Comparison of ENCODE assay signal across 7 mouse cellular contexts in the genomic region with DNA sequence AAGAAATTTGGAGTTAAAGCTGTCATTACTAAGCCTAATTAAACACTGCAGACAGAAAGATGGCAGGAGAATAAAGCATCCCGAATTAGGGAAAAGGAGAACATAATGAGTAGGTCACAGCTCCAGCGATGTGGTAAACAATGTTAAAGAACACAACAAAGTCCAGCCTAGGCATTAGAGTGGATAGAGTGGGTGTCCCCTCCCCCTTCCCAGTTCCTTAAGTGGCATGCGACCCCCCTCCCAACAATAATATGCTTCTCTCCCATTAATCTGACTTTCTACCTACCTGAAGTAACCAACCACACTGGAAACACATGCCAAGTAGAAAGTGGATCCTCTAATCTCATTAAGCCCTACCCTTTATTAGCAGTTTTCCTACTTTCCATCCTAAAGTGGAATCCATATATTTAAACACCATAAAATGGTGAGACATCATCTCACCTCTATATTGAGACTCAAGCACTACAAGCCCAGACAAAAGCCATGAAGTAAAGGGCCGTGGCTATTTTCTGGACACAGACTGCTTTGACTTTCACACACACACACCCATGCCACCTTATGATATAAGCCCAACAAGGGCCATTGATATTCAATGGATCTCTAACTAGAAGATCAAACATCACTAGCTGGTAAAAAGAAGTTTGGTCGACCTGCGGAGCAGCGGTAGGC. TPM values are rescaled to one million over a fixed set of nuclear protein-coding genes. Genes with fewer than 3 reads are reported as not detected.
DNase-seq lines count a peak whose midpoint lies in the region; ATAC-seq and TF ChIP-seq lines count a peak whose summit lies in the region.

No protein-coding gene starts in this region.

- H3K4me1 ChIP-seq in lung, embryonic 15.5 days = peaks cover 13% of the 10 kb centered on the region
- peaks cover 13% of the 10 kb centered on the region for H3K4me1 ChIP-seq in embryonic facial prominence, embryonic 15.5 days
- H3K4me1 ChIP-seq in intestine, postnatal 0 days (replicated peaks; ENCODE audit: control insufficient read depth, insufficient read depth, low read length) = 0 out of 2 replicates have a peak, but pooled peaks cover 6% of the 10 kb centered on the region
- H3K4me1 ChIP-seq in olfactory bulb, adult 2 months (ENCODE audit: control insufficient read depth, insufficient read depth, low read length) = peaks cover 3% of the 10 kb centered on the region; the same call in 1 of the 2 replicates

- no peak for TF ChIP-seq POLR2A in olfactory bulb, adult 2 months (IDR thresholded peaks at IDR 0.05; ENCODE audit: insufficient read depth, low read depth, low read length)

- no peak for TF ChIP-seq CTCF in intestine, postnatal 0 days (IDR thresholded peaks at IDR 0.05; ENCODE audit: low read depth)
- no peak for TF ChIP-seq CTCF in olfactory bulb, adult 2 months (IDR thresholded peaks at IDR 0.05; ENCODE audit: insufficient read depth, low read depth, low read length)

- H3K4me3 ChIP-seq in lung, embryonic 15.5 days = peak overlapping the region; percentile 89
- peak overlapping the region; percentile 97 for H3K4me3 ChIP-seq in embryonic facial prominence, embryonic 15.5 days (replicated peaks)
- H3K4me3 ChIP-seq in intestine, postnatal 0 days (ENCODE audit: low read depth, low read length) = peak overlapping the region; percentile 99
- peak overlapping the region; percentile 87 for H3K4me3 ChIP-seq in olfactory bulb, adult 2 months (ENCODE audit: insufficient read depth, low read depth, low read length)

- no peak for ATAC-seq in lung, embryonic 15.5 days (ENCODE audit: borderline replicate concordance, extremely low read depth, low FRiP score, low TSS enrichment)
- no peak for ATAC-seq in embryonic facial prominence, embryonic 15.5 days (ENCODE audit: insufficient number of reproducible peaks, low FRiP score, low TSS enrichment, low read depth)
- no peak for ATAC-seq in intestine, postnatal 0 days

- H3K27ac ChIP-seq in lung, embryonic 15.5 days = peak overlapping the region; percentile 100
- peak overlapping the region; percentile 100 for H3K27ac ChIP-seq in embryonic facial prominence, embryonic 15.5 days (replicated peaks)
- H3K27ac ChIP-seq in intestine, postnatal 0 days (ENCODE audit: low read depth, low read length) = peak overlapping the region; percentile 100
- H3K27ac ChIP-seq in olfactory bulb, adult 2 months (ENCODE audit: insufficient read depth, low read depth, low read length) = no peak overlapping the region

- no peaks in the 10 kb centered on the region for H3K27me3 ChIP-seq in lung, embryonic 15.5 days
- no peaks in the 10 kb centered on the region for H3K27me3 ChIP-seq in embryonic facial prominence, embryonic 15.5 days
- no peaks in the 10 kb centered on the region for H3K27me3 ChIP-seq in intestine, postnatal 0 days (replicated peaks; ENCODE audit: control insufficient read depth, insufficient read depth, low read length)

- H3K4me2 ChIP-seq in lung, embryonic 15.5 days = peak overlapping the region; percentile 79
- peak overlapping the region; percentile 59 for H3K4me2 ChIP-seq in embryonic facial prominence, embryonic 15.5 days (replicated peaks)
- H3K4me2 ChIP-seq in intestine, postnatal 0 days (replicated peaks; ENCODE audit: low read depth) = peak overlapping the region; percentile 90

- H3K9ac ChIP-seq in lung, embryonic 15.5 days = peak overlapping the region; percentile 94
- peak overlapping the region; percentile 90 for H3K9ac ChIP-seq in embryonic facial prominence, embryonic 15.5 days
- H3K9ac ChIP-seq in intestine, postnatal 0 days (ENCODE audit: low read depth, low read length) = peak overlapping the region; percentile 95

- DNase-seq in lung, postnatal 4 days = no peak
- no peak for DNase-seq in kidney, postnatal 10 days
- no peak for DNase-seq in MN1 (ENCODE audit: low spot score)

- H3K9me3 ChIP-seq in lung, embryonic 15.5 days = no peaks in the 10 kb centered on the region
- H3K9me3 ChIP-seq in embryonic facial prominence, embryonic 15.5 days (replicated peaks) = no peaks in the 10 kb centered on the region
- no peaks in the 10 kb centered on the region for H3K9me3 ChIP-seq in intestine, postnatal 0 days (ENCODE audit: control insufficient read depth)

- H3K36me3 ChIP-seq in lung, embryonic 15.5 days = no peaks in the 10 kb centered on the region
- no peaks in the 10 kb centered on the region for H3K36me3 ChIP-seq in embryonic facial prominence, embryonic 15.5 days
- H3K36me3 ChIP-seq in intestine, postnatal 0 days (ENCODE audit: control insufficient read depth, insufficient read depth) = no peaks in the 10 kb centered on the region

- WGBS in lung, embryonic 15.5 days = 4% methylated on average over 7 of the region's 7 CpGs
- 4% methylated on average over 7 of the region's 7 CpGs for WGBS in embryonic facial prominence, embryonic 15.5 days
- 5% methylated on average over 7 of the region's 7 CpGs for WGBS in intestine, postnatal 0 days
- 0% methylated on average over 7 of the region's 7 CpGs for WGBS in olfactory bulb, adult 2 months

RNA-seq across cellular contexts. Expression of a gene that starts 1.5 kb away (rescaled TPM):
- polyA plus RNA-seq in lung, embryonic 15.5 days (2015; fragmentation: Nextera tagmentation; extraction: Ambion mirVana) = 6.1 and 7.5 TPM in 2 replicates
- 9.8 and 10.4 TPM in 2 replicates for polyA plus RNA-seq in embryonic facial prominence, embryonic 15.5 days (2015; fragmentation: Nextera tagmentation; extraction: Ambion mirVana)
- 4.0 and 5.8 TPM in 2 replicates for polyA plus RNA-seq in intestine, postnatal 0 days (2015; fragmentation: Nextera tagmentation; extraction: Ambion mirVana)
- 78.2 and 138 TPM in 2 replicates for polyA plus RNA-seq in olfactory bulb, adult 2 months (2012; ENCODE audit: insufficient read depth, insufficient read length, low replicate concordance, missing spikeins)
